Mouse (Mus musculus): ENCODE data around the gene Tom1l1.
A peak's percentile ranks its signal among the peaks of the same experiment; 100 is the strongest.
"Not testable (repeated sequence)": the region's sequence is repeated elsewhere in the genome, so short reads cannot be mapped to it uniquely, and the experiment has no call there.

Gene Tom1l1

GRCm38 (mm10) chr11:90687460-90688416 is at the start of gene Tom1l1:
Gene Tom1l1, minus strand, starts transcription at chr11:90688366.
- DNase-seq (ENCODE audit: low read depth): peak; percentile 73

- no peak for DNase-seq (ENCODE audit: low read depth)
Observed at GRCm38 (mm10) chr11:90733575-90733974, 45.4 kb upstream of the Tom1l1 start.

- DNase-seq (ENCODE audit: low read depth): no peak
Observed at GRCm38 (mm10) chr11:90727354-90728125, 39.4 kb upstream of the Tom1l1 start.

GRCm38 (mm10) chr11:90726730-90727129 is 38.6 kb upstream of the Tom1l1 start:
- no peak for DNase-seq (ENCODE audit: low read depth)

GRCm38 (mm10) chr11:90722304-90722703 is 34.1 kb upstream of the Tom1l1 start:
- no peak for DNase-seq (ENCODE audit: low read depth)

GRCm38 (mm10) chr11:90717719-90718118 is 29.6 kb upstream of the Tom1l1 start:
- no peak for DNase-seq (ENCODE audit: low read depth)

- DNase-seq (ENCODE audit: low read depth): no peak
Observed at GRCm38 (mm10) chr11:90711596-90711995, 23.4 kb upstream of the Tom1l1 start.

GRCm38 (mm10) chr11:90707134-90707533 is 19.0 kb upstream of the Tom1l1 start:
- DNase-seq (ENCODE audit: low read depth): not testable (repeated sequence)

GRCm38 (mm10) chr11:90697480-90698240 is 9.5 kb upstream of the Tom1l1 start:
- peak; percentile 93 for DNase-seq (ENCODE audit: low read depth)

- DNase-seq (ENCODE audit: low read depth): no peak
Observed at GRCm38 (mm10) chr11:90695811-90696210, 7.6 kb upstream of the Tom1l1 start.

GRCm38 (mm10) chr11:90694206-90694605 is 6.0 kb upstream of the Tom1l1 start:
- peak; percentile 57 for DNase-seq (ENCODE audit: low read depth)

GRCm38 (mm10) chr11:90690361-90690760 is 2.2 kb upstream of the Tom1l1 start:
- DNase-seq (ENCODE audit: low read depth): no peak

- no peak for DNase-seq (ENCODE audit: low read depth)
Observed at GRCm38 (mm10) chr11:90687040-90687439, 1.1 kb downstream of the Tom1l1 start.

- DNase-seq (ENCODE audit: low read depth): peak; percentile 24
Observed at GRCm38 (mm10) chr11:90686287-90687025, 1.7 kb downstream of the Tom1l1 start.

GRCm38 (mm10) chr11:90685196-90685595 is 3.0 kb downstream of the Tom1l1 start:
- no peak for DNase-seq (ENCODE audit: low read depth)

GRCm38 (mm10) chr11:90684765-90685164 is 3.4 kb downstream of the Tom1l1 start:
- DNase-seq (ENCODE audit: low read depth): no peak

GRCm38 (mm10) chr11:90681171-90681570 is 7.0 kb downstream of the Tom1l1 start:
- no peak for DNase-seq (ENCODE audit: low read depth)

GRCm38 (mm10) chr11:90678582-90678981 is 9.6 kb downstream of the Tom1l1 start:
- no peak for DNase-seq (ENCODE audit: low read depth)

GRCm38 (mm10) chr11:90677771-90678288 is 10.3 kb downstream of the Tom1l1 start:
- DNase-seq (ENCODE audit: low read depth): no peak

GRCm38 (mm10) chr11:90677027-90677426 is 11.1 kb downstream of the Tom1l1 start:
- DNase-seq (ENCODE audit: low read depth): no peak

- DNase-seq (ENCODE audit: low read depth): no peak
Observed at GRCm38 (mm10) chr11:90675479-90676110, 12.6 kb downstream of the Tom1l1 start.
